Mouse (Mus musculus) large intestine, adult 2 months (tissue): ENCODE data around the gene Josd1. TPM values are rescaled to one million over a fixed set of nuclear protein-coding genes. Genes with fewer than 3 reads are reported as not detected.
"Not testable (repeated sequence)": the region's sequence is repeated elsewhere in the genome, so short reads cannot be mapped to it uniquely, and the experiment has no call there.

Source experiments
- DNase-seq: peaks from one replicate; pipeline ENCODE4 v3.0.0-alpha.2; 2012; ENCODE audit warnings: low read depth, low spot score
- WGBS: fragments of 180-500 bp; shearing (Covaris S2); methylation state at CpG from one replicate; pipeline ENCODE4 v1.1.7; 2018; 5-methylcytosine and 5-hydroxymethylcytosine counted together
- polyA plus RNA-seq: library from polyadenylated mRNA; depleted of rRNA; stranded (reverse); fragments of >200 nt; gene quantifications from 2 replicates; pipeline ENCODE4 v1.2.3, GENCODE M21; 2012

Josd1 gene
- polyA plus RNA-seq, 1 experiment: 14.9 TPM

GRCm38 (mm10) chr15:79694512-79694911 is 6.8 kb upstream of the Josd1 start:
- WGBS: 87% methylated on average over 4 of the region's 4 CpGs
- DNase-seq: no peak

- no peak for DNase-seq
- 75% methylated on average over 11 of the region's 11 CpGs for WGBS
Measured at GRCm38 (mm10) chr15:79693740-79694139, 6.0 kb upstream of the Josd1 start.

DNA sequence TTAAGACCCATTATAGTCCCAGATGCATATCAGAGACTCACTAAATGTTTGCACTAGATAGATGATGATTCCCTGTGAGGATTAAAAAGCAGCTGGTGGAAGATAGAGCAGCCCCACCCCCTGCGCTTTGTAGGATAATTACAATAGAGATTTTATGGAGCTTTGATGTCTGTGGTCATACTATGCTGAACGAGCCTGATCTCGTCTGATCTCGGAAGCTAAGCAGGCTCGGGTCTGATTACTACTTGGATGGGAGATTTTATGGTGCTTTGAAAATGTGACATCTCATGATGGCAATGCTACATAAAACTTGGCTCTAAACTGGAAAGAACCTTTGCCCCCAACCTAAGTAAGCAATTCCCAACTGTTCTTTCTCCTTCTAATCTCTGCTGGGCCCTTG is 4.6 kb upstream of the Josd1 start:
- 24% methylated on average over 5 of the region's 5 CpGs for WGBS
- DNase-seq: no peak

GRCm38 (mm10) chr15:79691023-79691508 is 3.3 kb upstream of the Josd1 start:
- DNase-seq: no peak
- WGBS: under 1% methylated on average over 53 of the region's 53 CpGs

- WGBS: under 1% methylated on average over 45 of the region's 45 CpGs
- DNase-seq: peak; percentile 99
Measured at GRCm38 (mm10) chr15:79690426-79691022, 2.8 kb upstream of the Josd1 start, which contains the start of gene Gtpbp1. TSS of gene Gtpbp1 (plus strand) at chr15:79690845.

- 7% methylated on average over 24 of the region's 24 CpGs for WGBS
Measured at GRCm38 (mm10) chr15:79689662-79690425, 2.1 kb upstream of the Josd1 start.

DNA sequence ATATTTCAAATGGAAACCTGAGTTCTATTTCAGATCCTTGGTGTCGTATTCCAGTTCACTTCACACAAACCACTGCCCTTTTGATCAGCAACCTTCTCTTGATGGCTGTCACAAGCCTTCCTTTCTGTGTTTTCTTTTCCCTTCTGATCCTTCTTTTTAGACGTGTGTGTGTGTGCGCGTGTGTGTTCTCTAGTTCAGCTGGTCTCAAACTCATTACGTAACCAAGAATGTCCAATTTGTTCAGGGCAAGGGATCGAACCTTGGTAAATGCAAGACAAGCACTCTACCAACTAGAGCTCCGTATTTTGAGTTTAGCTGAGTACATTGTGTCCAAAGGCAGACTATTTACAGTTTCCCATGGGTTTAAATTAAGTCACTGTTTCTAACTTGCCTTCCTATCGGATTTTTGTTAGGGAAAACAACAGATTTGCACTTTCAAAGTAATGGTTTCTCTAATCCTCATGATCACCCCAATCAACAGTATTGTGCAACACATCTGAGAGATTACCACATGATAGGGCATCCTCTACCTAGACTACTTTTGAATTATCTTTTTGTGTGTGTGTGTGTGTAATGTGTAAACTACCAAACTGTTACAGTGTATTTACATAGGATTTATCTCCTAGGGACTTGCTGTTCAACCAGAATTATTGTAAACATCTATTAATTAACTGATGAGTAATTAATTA is 693 bp upstream of the Josd1 start:
- WGBS: 4% methylated on average over 8 of the region's 8 CpGs
- no peak for DNase-seq

More at GRCm38 (mm10) chr15:79689662-79690425, 2.1 kb upstream of the Josd1 start:
- DNase-seq: no peak

DNA sequence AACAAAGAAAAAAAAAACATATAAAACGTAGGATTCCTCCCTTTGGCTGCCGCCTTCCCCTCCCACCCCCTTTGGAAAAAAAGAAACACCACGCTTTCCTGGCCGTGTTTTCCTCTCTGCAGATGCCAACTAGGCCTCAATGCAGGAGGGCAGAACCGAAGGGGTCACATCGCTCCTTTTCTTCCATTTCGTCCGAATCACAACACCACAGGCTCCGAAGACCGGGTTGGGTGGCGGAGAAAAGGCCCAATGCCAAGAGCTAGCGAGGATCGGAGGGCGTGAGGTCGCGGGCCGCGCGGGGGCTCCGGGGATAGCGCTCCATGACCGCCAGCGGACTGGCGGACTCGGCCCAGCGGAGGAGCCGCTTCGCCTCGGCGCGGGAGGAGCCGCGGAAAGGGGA is 544 bp downstream of the Josd1 start:
- under 1% methylated on average over 33 of the region's 33 CpGs for WGBS
- DNase-seq: no peak

GRCm38 (mm10) chr15:79686046-79686869 is 1.5 kb downstream of the Josd1 start:
- no peak for DNase-seq
- 9% methylated on average over 15 of the region's 15 CpGs for WGBS

DNA sequence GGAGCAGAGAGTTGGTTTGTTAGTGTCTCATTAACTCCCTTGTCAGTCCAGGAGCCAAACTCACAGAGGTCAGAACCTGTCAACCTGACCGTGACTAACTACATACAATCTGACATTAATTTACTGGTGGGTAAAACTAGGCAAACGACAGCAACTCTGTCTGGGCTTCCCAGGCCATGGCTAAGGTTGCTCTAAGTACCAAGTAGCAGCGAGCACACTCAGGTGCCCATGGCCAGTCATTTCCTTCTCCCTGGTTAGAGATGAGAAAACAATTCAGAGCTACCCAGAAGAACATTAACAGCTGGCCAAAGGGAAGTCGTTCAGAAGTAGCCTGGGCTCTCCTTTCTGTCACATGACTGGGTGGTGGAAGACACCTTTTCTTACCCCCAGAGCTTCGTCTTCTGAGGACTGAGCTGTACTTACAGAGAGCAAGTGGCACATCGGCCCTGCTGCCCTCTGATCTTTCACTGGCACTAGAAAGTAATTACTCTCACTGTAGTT is 2.5 kb downstream of the Josd1 start:
- WGBS: 8% methylated on average over 6 of the region's 6 CpGs
- DNase-seq: no peak

DNA sequence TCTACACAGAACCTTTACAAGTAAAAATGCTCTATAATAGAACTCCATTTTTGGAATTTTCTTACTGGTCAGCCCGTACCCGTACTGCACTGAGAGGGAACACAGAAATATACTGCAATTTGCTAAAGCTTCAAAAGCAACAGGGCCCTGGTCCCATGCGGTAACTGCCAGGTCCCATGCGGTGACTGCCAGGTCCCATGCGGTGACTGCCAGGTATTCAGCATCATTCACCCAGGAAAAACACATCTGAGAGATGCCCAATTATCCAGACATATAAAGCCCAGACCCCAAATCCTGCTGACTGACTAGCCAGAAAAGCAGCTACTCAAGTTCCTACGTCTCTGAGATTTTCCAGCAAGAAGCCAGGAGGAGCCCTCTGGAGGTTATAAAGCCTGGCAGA is 3.1 kb downstream of the Josd1 start:
- 70% methylated on average over 6 of the region's 6 CpGs for WGBS
- no peak for DNase-seq

DNA sequence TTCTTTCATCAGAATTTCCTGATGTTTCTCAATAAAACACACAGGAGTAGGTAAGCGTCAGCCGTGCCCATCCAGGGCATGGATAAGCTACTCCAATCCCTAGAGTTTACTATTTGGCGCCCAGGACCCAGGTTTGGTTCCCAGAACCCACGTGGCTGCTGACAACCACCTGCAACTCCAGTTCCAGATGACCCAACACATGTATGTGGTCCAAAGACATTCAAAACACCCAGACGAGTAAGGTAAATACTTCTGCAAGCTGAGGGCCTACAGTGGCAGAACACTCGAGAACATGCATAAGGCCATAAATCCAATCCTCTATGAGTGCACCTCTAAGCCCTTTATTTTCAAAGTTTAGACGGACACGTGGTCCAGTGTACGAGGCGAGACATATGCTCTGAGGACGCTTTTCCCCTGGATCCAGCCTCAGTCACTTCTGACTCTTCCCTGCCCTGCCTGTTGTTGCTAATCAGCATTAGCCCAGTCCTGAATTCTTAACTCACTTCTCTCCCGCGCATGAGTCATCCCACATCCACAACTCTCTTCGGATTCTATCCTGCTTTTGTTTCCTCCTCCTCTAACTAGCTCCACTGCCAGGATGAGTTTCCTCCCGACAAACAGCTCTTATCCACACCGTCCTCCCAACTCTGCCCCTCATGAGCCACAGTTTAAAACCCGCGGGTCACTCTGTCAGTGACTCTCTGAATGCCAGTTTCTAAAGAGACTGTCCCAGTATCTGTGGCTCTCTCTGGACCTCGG is 3.8 kb downstream of the Josd1 start:
- DNase-seq: no peak
- 25% methylated on average over 19 of the region's 19 CpGs for WGBS

DNA sequence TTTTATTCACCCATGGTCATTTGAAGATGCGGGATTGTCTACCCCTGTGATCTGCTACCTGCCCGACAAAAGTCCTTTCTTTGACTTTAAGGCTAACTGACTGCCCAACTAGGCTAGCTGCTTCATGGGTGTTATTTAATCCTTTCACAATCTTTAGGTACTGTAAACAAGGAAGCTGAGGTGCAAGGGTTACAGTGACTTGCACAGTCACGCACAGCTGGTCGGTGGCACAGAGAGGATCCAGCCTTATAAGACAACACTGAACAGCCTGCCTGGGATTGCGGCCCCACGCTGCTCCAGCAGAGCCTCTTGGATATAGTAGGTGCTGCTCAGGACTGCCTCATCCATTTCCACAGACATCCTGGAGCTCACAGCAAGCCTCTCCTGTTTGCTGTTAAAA is 4.6 kb downstream of the Josd1 start:
- DNase-seq: no peak

DNA sequence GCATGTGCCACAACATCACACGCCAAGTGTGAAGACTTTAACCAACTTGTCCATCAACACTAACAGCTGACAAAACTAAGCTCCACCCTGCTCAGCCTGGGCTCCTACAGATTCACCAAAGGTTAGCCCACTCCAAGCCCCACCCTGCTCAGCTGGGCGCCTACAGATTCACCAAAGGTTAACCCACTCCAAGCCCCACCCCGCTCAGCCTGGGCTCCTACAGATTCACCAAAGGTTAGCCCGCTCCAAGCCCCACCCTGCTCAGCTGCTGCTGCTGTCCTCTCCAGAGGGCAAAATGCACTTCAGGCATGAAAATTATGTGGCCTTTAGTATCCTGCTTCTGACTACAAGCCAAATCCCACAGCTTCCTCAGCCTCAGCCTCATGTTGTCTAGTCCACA is 5.7 kb downstream of the Josd1 start:
- 49% methylated on average over 4 of the region's 4 CpGs for WGBS
- DNase-seq: no peak

More for the DNA sequence above, 4.6 kb downstream of the Josd1 start:
- 26% methylated on average over 6 of the region's 6 CpGs for WGBS

GRCm38 (mm10) chr15:79677936-79678335 is 9.8 kb downstream of the Josd1 start:
- no peak for DNase-seq
- WGBS: 43% methylated on average over 2 of the region's 2 CpGs

- not testable (repeated sequence) for DNase-seq
- 53% methylated on average over 11 of the region's 11 CpGs for WGBS
Measured at GRCm38 (mm10) chr15:79671828-79672348, 15.8 kb downstream of the Josd1 start.

DNA sequence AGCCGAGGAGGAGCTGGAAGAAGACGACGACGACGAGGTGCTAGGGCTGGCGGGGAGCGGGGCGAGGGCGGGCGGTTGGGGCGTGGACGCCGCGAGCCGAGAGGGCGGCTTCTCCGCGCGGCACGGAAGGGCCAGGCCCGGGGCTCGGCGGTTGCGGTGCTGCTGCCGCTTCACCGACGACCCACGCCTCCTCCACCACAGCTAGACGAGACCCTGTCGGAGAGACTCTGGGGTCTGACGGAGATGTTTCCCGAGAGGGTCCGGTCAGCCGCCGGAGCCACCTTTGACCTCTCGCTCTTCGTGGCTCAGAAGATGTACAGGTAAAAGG is 16.8 kb downstream of the Josd1 start:
- no peak for DNase-seq
- under 1% methylated on average over 37 of the region's 37 CpGs for WGBS

- DNase-seq: no peak
- WGBS: 11% methylated on average over 33 of the region's 33 CpGs
Measured at GRCm38 (mm10) chr15:79670249-79670971, 17.3 kb downstream of the Josd1 start, which contains the start of gene Tomm22. TSS of gene Tomm22 (plus strand) at chr15:79670861.
